Mouse (Mus musculus) liver, embryonic 15.5 days (tissue): ENCODE data around the gene Frmd4b. TPM values are rescaled to one million over a fixed set of nuclear protein-coding genes. Genes with fewer than 3 reads are reported as not detected.
"Not testable (repeated sequence)": the region's sequence is repeated elsewhere in the genome, so short reads cannot be mapped to it uniquely, and the experiment has no call there.

ENCODE experiments used
- ATAC-seq: fragments of 200-750 bp; cut with Nextera tagmentation; 2 replicates; pipeline ENCODE4 v1.8.0; 2017; ENCODE audit warnings: moderate number of reproducible peaks, mild to moderate bottlenecking, moderate library complexity; ENCODE audit not compliant: insufficient read depth
- H3K27ac ChIP-seq: fragments of 300-500 bp; sonication (generic); replicated peaks from 2 replicates; pipeline ENCODE4 v1.5.1; 2015; ENCODE audit warnings: mild to moderate bottlenecking, inconsistent platforms
- H3K27me3 ChIP-seq: fragments of 300-500 bp; sonication (generic); 2 replicates; pipeline ENCODE4 v1.6.1; 2015; ENCODE audit warnings: mild to moderate bottlenecking, inconsistent platforms
- H3K36me3 ChIP-seq: fragments of 300-500 bp; sonication (generic); replicated peaks from 2 replicates; pipeline ENCODE4 v1.6.1; 2015; ENCODE audit warnings: moderate library complexity, mild to moderate bottlenecking, inconsistent platforms
- H3K4me1 ChIP-seq: fragments of 300-500 bp; sonication (generic); replicated peaks from 2 replicates; pipeline ENCODE4 v1.6.1; 2015; ENCODE audit warnings: inconsistent platforms
- H3K4me2 ChIP-seq: fragments of 300-500 bp; sonication (generic); 2 replicates; pipeline ENCODE4 v1.6.1; 2015; ENCODE audit warnings: moderate library complexity, mild to moderate bottlenecking, inconsistent platforms
- H3K4me3 ChIP-seq: fragments of 300-500 bp; sonication (generic); replicated peaks from 2 replicates; pipeline ENCODE4 v1.5.1; 2015; ENCODE audit warnings: mild to moderate bottlenecking, inconsistent platforms
- H3K9ac ChIP-seq: fragments of 300-500 bp; sonication (generic); 2 replicates; pipeline ENCODE4 v1.6.1; 2015; ENCODE audit warnings: moderate library complexity, mild to moderate bottlenecking, inconsistent platforms
- H3K9me3 ChIP-seq: fragments of 300-500 bp; sonication (generic); replicated peaks from 2 replicates; pipeline ENCODE4 v1.6.1; 2016; ENCODE audit warnings: inconsistent platforms
- WGBS: fragments of 180-500 bp; shearing (Covaris S2); methylation state at CpG from one replicate; pipeline ENCODE4 v1.1.7; 2015; ENCODE audit warnings: mixed read lengths; ENCODE audit not compliant: insufficient replicate concordance; 5-methylcytosine and 5-hydroxymethylcytosine counted together
- polyA plus RNA-seq: library from polyadenylated mRNA; unstranded; fragments of >200 nt; fragmentation: Nextera tagmentation; extraction: Ambion mirVana; gene quantifications from 2 replicates; pipeline ENCODE4 v1.2.1, GENCODE M21; 2015

Frmd4b gene
- polyA plus RNA-seq, 1 experiment from 2014 or later: 6.5 TPM

DNA sequence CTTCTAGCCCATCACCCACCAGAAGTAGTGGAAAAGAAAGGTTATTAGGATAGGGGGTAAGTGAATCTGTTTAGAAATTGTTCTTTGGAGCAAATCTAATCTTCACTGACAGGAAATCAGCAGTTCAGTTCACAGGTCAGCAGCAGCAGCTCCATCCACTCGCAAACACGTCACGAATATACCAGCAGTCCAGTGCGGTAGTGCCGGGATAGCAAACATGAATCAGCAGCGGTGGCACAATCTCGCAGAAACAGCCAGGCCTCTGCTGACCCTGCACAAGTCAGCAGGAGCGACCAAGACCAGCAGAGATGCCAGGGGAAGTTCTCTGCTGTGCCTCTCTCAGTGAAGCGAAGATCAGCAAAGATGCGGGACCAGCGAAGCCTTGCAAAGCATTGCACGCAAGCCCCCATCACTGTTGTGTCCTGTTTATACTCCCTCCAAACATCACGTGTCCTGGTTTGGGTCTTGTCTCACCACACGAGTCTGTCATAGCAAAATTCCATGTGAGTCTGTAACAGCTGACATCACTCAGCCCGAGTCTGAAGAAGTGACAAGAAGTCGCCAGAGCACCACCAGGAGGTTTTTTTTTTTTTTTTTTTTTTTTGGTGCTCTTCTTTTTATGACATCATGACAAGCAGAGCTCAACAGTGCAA lies 344.2 kb downstream of the Frmd4b start:
- ATAC-seq: no peak
- no peak overlapping the region for H3K27ac ChIP-seq
- H3K36me3 ChIP-seq: no peaks in the 10 kb centered on the region
- WGBS: 62% methylated on average over 16 of the region's 16 CpGs
- H3K27me3 ChIP-seq: no peaks in the 10 kb centered on the region
- H3K4me1 ChIP-seq: no peaks in the 10 kb centered on the region
- H3K9me3 ChIP-seq: no peaks in the 10 kb centered on the region
- no peak overlapping the region for H3K9ac ChIP-seq
- H3K4me3 ChIP-seq: no peak overlapping the region
- no peak overlapping the region for H3K4me2 ChIP-seq

DNA sequence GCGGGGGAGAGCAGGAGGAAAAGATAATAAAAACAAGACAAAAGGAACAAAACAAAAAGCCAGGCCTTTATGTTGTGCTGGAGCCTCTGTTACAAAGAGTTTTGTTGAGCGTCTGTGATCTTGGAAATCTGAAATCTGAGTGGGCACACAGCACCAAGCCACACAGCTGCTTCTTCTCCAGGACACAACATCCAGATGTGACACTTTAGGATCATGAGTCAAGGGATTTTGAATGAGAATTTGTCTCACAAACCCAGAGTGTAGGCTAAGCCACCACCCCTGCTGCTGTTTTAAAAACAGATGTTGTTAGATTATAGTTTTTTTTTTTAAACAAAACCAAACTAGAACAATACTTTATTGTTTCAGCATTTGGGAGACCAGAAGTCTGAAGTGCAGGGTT lies 345.0 kb downstream of the Frmd4b start:
- H3K27ac ChIP-seq: no peak overlapping the region
- no peak overlapping the region for H3K9ac ChIP-seq
- no peak overlapping the region for H3K4me3 ChIP-seq
- no peak overlapping the region for H3K4me2 ChIP-seq
- no peaks in the 10 kb centered on the region for H3K27me3 ChIP-seq
- ATAC-seq: no peak
- WGBS: 49% methylated on average over 2 of the region's 2 CpGs
- no peaks in the 10 kb centered on the region for H3K9me3 ChIP-seq
- no peaks in the 10 kb centered on the region for H3K36me3 ChIP-seq
- H3K4me1 ChIP-seq: no peaks in the 10 kb centered on the region

GRCm38 (mm10) chr6:97269596-97269995 lies 347.7 kb downstream of the Frmd4b start:
- Histone ChIP-seq H3K27me3 (no peaks in the 10 kb centered on the region), H3K4me3 (no peak overlapping the region), H3K9ac (no peak overlapping the region), H3K36me3 (no peaks in the 10 kb centered on the region), H3K27ac (no peak overlapping the region), H3K9me3 (no peaks in the 10 kb centered on the region), H3K4me1 (no peaks in the 10 kb centered on the region), H3K4me2 (no peak overlapping the region)
- WGBS: 63% methylated on average over 11 of the region's 11 CpGs
- ATAC-seq: no peak

DNA sequence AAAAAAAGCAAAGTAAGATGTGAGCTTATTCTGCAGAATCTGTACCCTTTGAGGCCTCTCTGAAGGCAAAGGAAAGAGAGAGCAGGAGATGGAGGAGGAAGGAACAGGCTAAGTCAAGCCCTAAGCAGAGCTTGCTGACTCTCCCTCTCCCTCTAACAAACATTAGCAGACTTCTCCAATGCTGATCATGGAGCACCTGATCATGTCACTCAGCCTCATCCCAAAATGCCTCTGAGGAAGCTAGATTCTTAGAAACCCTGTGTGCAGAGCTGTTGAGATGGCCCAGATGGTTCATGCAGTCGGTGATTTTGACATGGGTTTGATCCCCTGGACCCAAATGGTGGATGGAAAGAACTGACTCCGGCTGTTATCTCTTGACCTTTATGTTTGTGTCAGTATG lies 350.2 kb downstream of the Frmd4b start:
- no peaks in the 10 kb centered on the region for H3K36me3 ChIP-seq
- H3K4me3 ChIP-seq: no peak overlapping the region
- WGBS: 62% methylated on average over 2 of the region's 2 CpGs
- no peaks in the 10 kb centered on the region for H3K4me1 ChIP-seq
- ATAC-seq: no peak
- no peaks in the 10 kb centered on the region for H3K9me3 ChIP-seq
- H3K4me2 ChIP-seq: no peak overlapping the region
- no peak overlapping the region for H3K9ac ChIP-seq
- H3K27ac ChIP-seq: no peak overlapping the region
- H3K27me3 ChIP-seq: no peaks in the 10 kb centered on the region

GRCm38 (mm10) chr6:97266661-97267060 lies 350.7 kb downstream of the Frmd4b start:
- Histone ChIP-seq H3K4me3 (no peak overlapping the region), H3K27ac (no peak overlapping the region), H3K4me1 (no peaks in the 10 kb centered on the region), H3K27me3 (no peaks in the 10 kb centered on the region), H3K9me3 (no peaks in the 10 kb centered on the region), H3K9ac (no peak overlapping the region), H3K36me3 (no peaks in the 10 kb centered on the region), H3K4me2 (no peak overlapping the region)
- no peak for ATAC-seq
- WGBS: 52% methylated on average over 4 of the region's 4 CpGs

GRCm38 (mm10) chr6:97265705-97266104 lies 351.6 kb downstream of the Frmd4b start:
- Histone ChIP-seq H3K4me1 (no peaks in the 10 kb centered on the region), H3K4me3 (no peak overlapping the region), H3K9me3 (no peaks in the 10 kb centered on the region), H3K27ac (no peak overlapping the region), H3K9ac (no peak overlapping the region), H3K4me2 (no peak overlapping the region), H3K27me3 (no peaks in the 10 kb centered on the region), H3K36me3 (no peaks in the 10 kb centered on the region)
- WGBS: 71% methylated on average over 3 of the region's 3 CpGs
- no peak for ATAC-seq

- Histone ChIP-seq H3K9ac (no peak overlapping the region), H3K27ac (no peak overlapping the region), H3K4me1 (no peaks in the 10 kb centered on the region), H3K4me2 (no peak overlapping the region), H3K9me3 (no peaks in the 10 kb centered on the region), H3K4me3 (no peak overlapping the region), H3K36me3 (no peaks in the 10 kb centered on the region), H3K27me3 (no peaks in the 10 kb centered on the region)
- ATAC-seq: no peak
- WGBS: 65% methylated on average over 8 of the region's 8 CpGs
Observed at GRCm38 (mm10) chr6:97265240-97265639, 352.1 kb downstream of the Frmd4b start.

DNA sequence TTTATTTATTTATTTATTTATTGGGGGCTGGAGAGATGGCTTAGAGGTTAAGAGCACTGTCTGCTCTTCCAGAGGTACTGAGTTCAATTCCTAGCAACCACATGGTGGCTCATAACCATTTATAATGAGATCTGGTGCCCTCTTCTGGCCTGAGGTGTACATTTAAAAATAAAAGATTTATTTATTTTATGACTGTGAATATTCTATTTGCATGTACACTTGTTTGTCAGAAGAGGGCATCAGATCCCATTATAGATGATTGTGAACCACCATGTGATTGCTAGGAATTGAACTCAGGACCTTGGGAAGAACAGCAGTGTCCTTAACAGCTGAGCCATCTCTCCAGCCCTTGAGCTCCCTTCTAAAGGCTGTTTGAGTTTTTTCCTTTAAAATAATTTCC lies 353.6 kb downstream of the Frmd4b start:
- not testable (repeated sequence) for H3K4me3 ChIP-seq, H3K27ac ChIP-seq, ATAC-seq, H3K9me3 ChIP-seq, H3K4me2 ChIP-seq, H3K27me3 ChIP-seq, H3K36me3 ChIP-seq, H3K4me1 ChIP-seq, H3K9ac ChIP-seq

GRCm38 (mm10) chr6:97262229-97262628 lies 355.1 kb downstream of the Frmd4b start:
- Histone ChIP-seq H3K4me1 (no peaks in the 10 kb centered on the region), H3K9me3 (no peaks in the 10 kb centered on the region), H3K4me3 (no peak overlapping the region), H3K27me3 (no peaks in the 10 kb centered on the region), H3K36me3 (no peaks in the 10 kb centered on the region), H3K9ac (no peak overlapping the region), H3K4me2 (no peak overlapping the region), H3K27ac (no peak overlapping the region)
- WGBS: 47% methylated on average over 4 of the region's 4 CpGs
- no peak for ATAC-seq

- not testable (repeated sequence) for H3K4me3 ChIP-seq, H3K4me2 ChIP-seq, H3K9me3 ChIP-seq, ATAC-seq, H3K9ac ChIP-seq, H3K4me1 ChIP-seq, H3K27ac ChIP-seq, H3K36me3 ChIP-seq, H3K27me3 ChIP-seq
- WGBS: 66% methylated on average over 2 of the region's 2 CpGs
Observed at GRCm38 (mm10) chr6:97259926-97260325, 357.4 kb downstream of the Frmd4b start.

- Histone ChIP-seq H3K36me3 (no peaks in the 10 kb centered on the region), H3K27ac (no peak overlapping the region), H3K9me3 (no peaks in the 10 kb centered on the region), H3K4me2 (no peak overlapping the region), H3K27me3 (no peaks in the 10 kb centered on the region), H3K9ac (no peak overlapping the region), H3K4me3 (no peak overlapping the region), H3K4me1 (no peaks in the 10 kb centered on the region)
- ATAC-seq: no peak
- WGBS: 56% methylated on average over 1 of the region's 1 CpGs
Observed at GRCm38 (mm10) chr6:97258489-97258888, 358.9 kb downstream of the Frmd4b start.

DNA sequence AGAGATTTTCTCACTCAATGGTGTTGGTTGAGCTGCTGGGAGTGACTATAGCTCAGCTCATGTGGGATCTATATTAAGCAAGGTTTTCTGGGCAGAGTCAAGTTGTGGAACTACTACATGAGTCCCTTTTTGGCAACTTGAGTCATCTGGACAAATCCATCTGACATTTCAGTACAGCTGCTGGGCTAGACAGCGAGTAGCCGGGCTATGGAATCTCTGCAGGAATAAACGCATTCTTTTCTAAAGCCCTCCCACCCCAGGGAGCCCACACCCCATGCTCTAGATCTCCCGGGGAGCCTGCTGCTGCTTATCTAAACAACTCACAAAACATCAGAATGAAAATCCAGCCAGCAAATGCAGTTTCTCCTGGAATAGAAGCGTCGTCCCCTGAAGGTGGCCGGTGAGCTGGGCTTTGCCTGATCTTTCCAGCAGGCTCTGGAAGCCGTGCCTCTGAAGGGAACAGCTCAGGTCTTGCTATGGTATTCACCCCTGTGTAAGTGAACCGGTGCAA lies 364.6 kb downstream of the Frmd4b start, which contains the start of gene Lmod3:
Lmod3 (minus strand) TSS at position 49 of the 511 bp plus-strand sequence.
- Histone ChIP-seq H3K4me1 (0 out of 2 replicates have a peak, but pooled peaks cover 4% of the 10 kb centered on the region), H3K27ac (no peak within 1 kb of the TSS), H3K9ac (no peak within 1 kb of the TSS), H3K4me3 (no peak within 1 kb of the TSS), H3K9me3 (no peaks in the 10 kb centered on the region), H3K4me2 (no peak within 1 kb of the TSS), H3K27me3 (no peaks in the 10 kb centered on the region), H3K36me3 (no peaks in the 10 kb centered on the region)
- WGBS: 35% methylated on average over 9 of the region's 9 CpGs
- no peak for ATAC-seq
